Mouse (Mus musculus): ENCODE measurements around the gene Gpatch4. TPM values are rescaled to one million over a fixed set of nuclear protein-coding genes. Genes with fewer than 3 reads are reported as not detected.

Gene Gpatch4
- polyA plus RNA-seq, 1 experiment from 2014 or later: 14.7 TPM

DNA sequence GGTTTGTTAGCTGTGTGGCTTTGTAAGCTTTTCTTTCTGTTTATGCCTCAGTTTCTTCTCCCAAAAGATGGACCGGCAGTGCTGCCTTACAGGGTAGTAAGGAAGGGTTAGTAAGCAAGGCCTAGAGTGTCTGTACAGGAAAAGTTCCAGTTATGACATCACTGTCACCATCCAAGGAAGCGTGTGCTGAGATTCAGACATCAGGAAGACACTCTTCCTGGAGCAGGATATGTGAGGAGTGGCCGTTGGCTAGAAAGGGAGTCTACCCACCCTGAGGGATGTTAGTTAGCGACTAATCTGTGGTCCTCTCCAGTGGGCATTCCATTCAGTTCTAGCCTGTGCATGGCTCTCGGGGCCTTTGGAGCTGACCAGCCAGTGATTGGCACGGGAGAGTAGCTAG, 59.3 kb downstream of the Gpatch4 start:
- Histone ChIP-seq H3K4me2 (ENCODE audit: low read length) (no peak overlapping the region; the same call in 1 of the 2 replicates), H3K36me3 (ENCODE audit: control insufficient read depth, insufficient read depth, low read length) (peaks cover 98% of the 10 kb centered on the region), H3K27ac (replicated peaks in 1 of 2; ENCODE audit: control insufficient read depth in 1 of 2, insufficient read depth in 1 of 2, low read depth in 2 of 2, low read length in 2 of 2) (peak overlapping the region; percentile 43 to 55; a peak in 3 of 4 replicates), H3K4me1 (ENCODE audit: control insufficient read depth in 2 of 2, insufficient read depth in 2 of 2, low read length in 2 of 2) (no peaks in the 10 kb centered on the region; a peak in 1 of 4 replicates), H3K4me3 (ENCODE audit: control insufficient read depth in 1 of 2, insufficient read depth in 1 of 2, low read depth in 1 of 2, low read length in 2 of 2) (no peak overlapping the region), H3K27me3 (ENCODE audit: control insufficient read depth, insufficient read depth, low read length) (no peaks in the 10 kb centered on the region), H3K9me3 (ENCODE audit: control insufficient read depth, low read length) (no peaks in the 10 kb centered on the region), H3K9ac (ENCODE audit: low read length) (no peak overlapping the region)
- WGBS: 72% methylated on average over 6 of the region's 6 CpGs
- ATAC-seq (ENCODE audit: insufficient number of reproducible peaks, insufficient read depth, low FRiP score, low read depth): no peak

DNA sequence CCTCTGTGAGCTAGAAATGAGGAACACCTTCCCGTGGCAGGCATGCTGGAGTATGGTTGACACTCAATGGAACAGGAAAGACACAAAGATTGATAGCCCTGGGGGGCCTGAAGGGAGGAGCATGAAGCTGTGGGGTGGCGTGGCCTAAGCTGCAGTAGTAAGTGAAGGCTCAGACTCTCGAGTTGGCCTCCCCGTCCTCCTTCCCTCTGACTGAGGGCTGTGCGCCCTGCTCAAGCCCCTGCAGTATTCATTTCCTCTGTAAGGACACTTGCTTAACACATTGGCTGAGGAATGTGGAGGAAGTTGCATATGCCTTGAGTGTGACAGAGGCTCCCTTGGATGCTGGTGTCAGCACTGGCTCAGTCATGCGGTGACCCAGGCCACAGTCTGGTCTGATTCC, 59.7 kb downstream of the Gpatch4 start:
- Histone ChIP-seq H3K9me3 (ENCODE audit: control insufficient read depth, low read length) (no peaks in the 10 kb centered on the region), H3K4me2 (ENCODE audit: low read length) (no peak overlapping the region; the same call in 1 of the 2 replicates), H3K27ac (replicated peaks in 1 of 2; ENCODE audit: control insufficient read depth in 1 of 2, insufficient read depth in 1 of 2, low read depth in 2 of 2, low read length in 2 of 2) (peak overlapping the region; percentile 43 to 55; a peak in 3 of 4 replicates), H3K9ac (ENCODE audit: low read length) (no peak overlapping the region), H3K4me3 (ENCODE audit: control insufficient read depth in 1 of 2, insufficient read depth in 1 of 2, low read depth in 1 of 2, low read length in 2 of 2) (no peak overlapping the region), H3K36me3 (ENCODE audit: control insufficient read depth, insufficient read depth, low read length) (peaks cover 98% of the 10 kb centered on the region), H3K4me1 (ENCODE audit: control insufficient read depth in 2 of 2, insufficient read depth in 2 of 2, low read length in 2 of 2) (no peaks in the 10 kb centered on the region; a peak in 1 of 4 replicates), H3K27me3 (ENCODE audit: control insufficient read depth, insufficient read depth, low read length) (no peaks in the 10 kb centered on the region)
- 62% methylated on average over 6 of the region's 6 CpGs for WGBS
- ATAC-seq (ENCODE audit: insufficient number of reproducible peaks, insufficient read depth, low FRiP score, low read depth): no peak

Other genes starting within 250 kb of the Gpatch4 start
- 0.15 and 0.18 TPM in 2 replicates for gene Ntrk1, start 247.9 kb upstream of the Gpatch4 start, polyA plus RNA-seq (2014; fragmentation: Nextera tagmentation; extraction: Ambion mirVana)
- gene Insrr, start 246.2 kb upstream of the Gpatch4 start, polyA plus RNA-seq (2014; fragmentation: Nextera tagmentation; extraction: Ambion mirVana): 0.08 TPM in 1 of 2 replicates, not detected in the other
- gene Pear1, start 218.8 kb upstream of the Gpatch4 start, polyA plus RNA-seq (2014; fragmentation: Nextera tagmentation; extraction: Ambion mirVana): 16.2 and 17.0 TPM in 2 replicates
- 0.15 TPM in 1 of 2 replicates, not detected in the other for gene Sh2d2a, start 196.4 kb upstream of the Gpatch4 start, polyA plus RNA-seq (2014; fragmentation: Nextera tagmentation; extraction: Ambion mirVana)
- gene Prcc, start 157.5 kb upstream of the Gpatch4 start, polyA plus RNA-seq (2014; fragmentation: Nextera tagmentation; extraction: Ambion mirVana): 10.1 and 11.7 TPM in 2 replicates
- 148 and 154 TPM in 2 replicates for gene Hdgf, start 136.8 kb upstream of the Gpatch4 start, polyA plus RNA-seq (2014; fragmentation: Nextera tagmentation; extraction: Ambion mirVana)
- 64.1 and 67.9 TPM in 2 replicates for gene Mrpl24, start 123.6 kb upstream of the Gpatch4 start, polyA plus RNA-seq (2014; fragmentation: Nextera tagmentation; extraction: Ambion mirVana)
- 18.5 and 19.3 TPM in 2 replicates for gene Isg20l2, start 112.8 kb upstream of the Gpatch4 start, polyA plus RNA-seq (2014; fragmentation: Nextera tagmentation; extraction: Ambion mirVana)
- 10.9 and 14.4 TPM in 2 replicates for gene Rrnad1, start 112.4 kb upstream of the Gpatch4 start, polyA plus RNA-seq (2014; fragmentation: Nextera tagmentation; extraction: Ambion mirVana)
- 1.6 and 2.4 TPM in 2 replicates for gene Crabp2, start 94.4 kb upstream of the Gpatch4 start, polyA plus RNA-seq (2014; fragmentation: Nextera tagmentation; extraction: Ambion mirVana)
- gene Nes, start 72.0 kb upstream of the Gpatch4 start, polyA plus RNA-seq (2014; fragmentation: Nextera tagmentation; extraction: Ambion mirVana): 9.8 and 10.7 TPM in 2 replicates
- 0.31 TPM in 1 of 2 replicates, not detected in the other for gene Bcan, start 42.9 kb upstream of the Gpatch4 start, polyA plus RNA-seq (2014; fragmentation: Nextera tagmentation; extraction: Ambion mirVana)
- gene Hapln2, start 15.5 kb upstream of the Gpatch4 start, polyA plus RNA-seq (2014; fragmentation: Nextera tagmentation; extraction: Ambion mirVana): 0.58 TPM in 1 of 2 replicates, not detected in the other
- 161 and 168 TPM in 2 replicates for gene Naxe, start 15.4 kb downstream of the Gpatch4 start, polyA plus RNA-seq (2014; fragmentation: Nextera tagmentation; extraction: Ambion mirVana)
- not detected in 2 replicates for gene Ttc24, start 35.2 kb downstream of the Gpatch4 start, polyA plus RNA-seq (2014; fragmentation: Nextera tagmentation; extraction: Ambion mirVana)
- 22.8 and 26.4 TPM in 2 replicates for gene Iqgap3, start 38.9 kb downstream of the Gpatch4 start, polyA plus RNA-seq (2014; fragmentation: Nextera tagmentation; extraction: Ambion mirVana)
- gene Mef2d, start 99.3 kb downstream of the Gpatch4 start, polyA plus RNA-seq (2014; fragmentation: Nextera tagmentation; extraction: Ambion mirVana): 52.1 and 52.7 TPM in 2 replicates
- not detected in 2 replicates for gene Rhbg, start 211.6 kb downstream of the Gpatch4 start, polyA plus RNA-seq (2014; fragmentation: Nextera tagmentation; extraction: Ambion mirVana)
- gene Gm38392, start 244.1 kb downstream of the Gpatch4 start, polyA plus RNA-seq (2014; fragmentation: Nextera tagmentation; extraction: Ambion mirVana): 0.23 TPM in 1 of 2 replicates, not detected in the other